Mouse (Mus musculus): ENCODE data around the gene Lactbl1.

Lactbl1 gene

DNA sequence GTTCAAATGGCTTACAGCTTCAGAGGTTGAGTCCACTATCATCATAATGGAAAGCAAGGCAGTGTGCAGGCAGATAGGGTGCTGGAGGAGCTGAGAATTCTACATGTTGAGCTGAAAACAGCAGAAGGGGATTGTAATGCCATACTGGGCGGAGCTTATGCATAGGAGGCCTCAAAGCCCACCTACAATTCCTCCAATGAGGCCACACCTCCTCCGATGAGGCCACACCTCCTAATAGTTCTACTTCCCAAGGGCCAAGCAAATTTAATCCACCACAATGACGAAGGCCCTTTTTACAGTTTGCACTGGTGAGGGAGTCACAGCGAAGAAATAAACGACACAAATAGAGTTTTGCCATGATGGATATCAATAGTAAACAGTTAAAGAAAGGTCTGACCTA, 14.1 kb downstream of the Lactbl1 start:
- DNase-seq (ENCODE audit: extremely low read depth, insufficient read length, low spot score), result no peak

DNA sequence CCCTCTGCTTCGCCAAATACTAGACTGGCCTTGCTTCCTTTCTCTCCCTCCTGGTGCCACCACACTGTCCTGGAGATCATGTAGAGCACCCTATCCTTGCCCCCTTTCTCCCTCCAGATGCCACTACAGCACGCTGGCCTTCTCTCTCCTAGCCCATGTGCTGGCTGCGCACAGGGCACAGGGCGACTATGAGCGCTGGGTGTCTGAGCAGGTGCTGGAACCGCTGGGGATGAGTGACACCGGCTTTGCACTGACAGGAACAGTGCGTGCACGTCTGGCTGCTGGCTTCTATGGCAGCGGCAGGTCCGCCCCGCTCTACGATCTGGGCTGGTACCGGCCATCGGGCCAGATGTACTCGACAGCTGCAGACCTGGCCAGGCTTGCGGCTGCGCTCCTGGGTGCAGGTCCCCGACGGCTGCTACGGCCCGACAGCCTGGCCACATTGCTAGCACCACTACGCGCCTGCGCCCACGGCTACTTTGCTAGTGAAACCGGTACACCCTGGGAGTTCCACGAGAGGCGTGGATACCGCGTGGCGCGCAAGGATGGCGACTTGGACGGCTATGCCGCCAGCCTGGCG, 14.7 kb downstream of the Lactbl1 start:
- DNase-seq (ENCODE audit: extremely low read depth, insufficient read length, low spot score), result no peak

DNA sequence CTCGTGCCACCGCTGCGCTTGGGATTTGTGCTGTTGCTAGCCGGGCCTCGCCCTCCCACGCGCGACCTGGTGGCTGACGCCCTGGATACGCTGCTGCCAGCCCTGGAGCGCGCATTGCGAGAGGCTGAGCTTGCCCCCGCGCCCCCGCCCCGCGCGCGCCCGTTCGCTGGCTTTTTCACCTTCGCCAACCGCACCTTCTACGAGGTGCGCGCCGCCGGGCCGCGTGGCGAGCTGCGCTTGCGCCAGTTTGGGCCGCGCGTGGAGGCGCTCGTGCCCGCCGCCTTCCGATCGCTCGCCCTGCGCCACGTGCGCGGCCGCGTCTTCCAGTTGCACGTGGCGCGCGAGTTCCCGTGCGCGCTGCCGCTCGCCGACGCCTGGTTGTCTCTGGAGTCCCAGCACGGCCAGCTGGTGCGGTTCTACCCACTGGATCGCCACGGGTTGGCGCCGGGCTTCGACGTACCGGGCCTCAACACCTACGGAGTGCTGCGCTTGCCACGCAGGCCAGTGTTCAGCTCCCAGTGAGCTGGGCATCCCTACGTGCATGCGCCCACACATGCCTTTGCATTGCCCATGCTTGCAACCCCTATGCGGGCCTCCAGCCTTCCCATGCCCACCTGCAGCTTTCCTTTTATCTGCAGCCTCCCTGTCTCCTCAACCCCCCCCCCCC, 15.3 kb downstream of the Lactbl1 start:
- no peak for DNase-seq (ENCODE audit: extremely low read depth, insufficient read length, low spot score)

DNA sequence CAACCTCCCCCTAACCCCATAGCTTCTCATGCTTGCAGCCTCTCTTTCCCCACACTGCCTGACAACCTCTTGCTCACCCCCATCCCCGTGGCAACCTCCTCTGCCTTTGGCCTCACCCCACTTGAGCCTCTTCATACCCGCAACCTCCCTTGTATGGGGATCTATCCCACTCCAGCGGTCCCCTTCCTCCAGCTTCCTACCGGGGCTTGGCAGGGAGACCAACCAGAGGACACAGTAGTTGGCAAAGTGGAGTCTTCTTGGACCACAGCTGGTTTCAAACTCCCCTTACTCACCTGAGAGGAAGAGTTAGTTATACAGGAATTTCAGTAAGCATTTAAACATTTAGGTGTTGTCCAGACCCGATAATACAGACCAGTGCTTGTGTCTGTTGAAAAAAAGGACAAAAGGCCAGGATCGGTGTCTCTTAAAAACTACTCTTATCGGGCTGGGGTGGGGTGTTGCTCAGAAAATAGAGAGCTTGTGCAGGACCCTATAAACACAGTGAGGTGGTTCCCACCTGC, 15.9 kb downstream of the Lactbl1 start:
- no peak for DNase-seq (ENCODE audit: extremely low read depth, insufficient read length, low spot score)

DNA sequence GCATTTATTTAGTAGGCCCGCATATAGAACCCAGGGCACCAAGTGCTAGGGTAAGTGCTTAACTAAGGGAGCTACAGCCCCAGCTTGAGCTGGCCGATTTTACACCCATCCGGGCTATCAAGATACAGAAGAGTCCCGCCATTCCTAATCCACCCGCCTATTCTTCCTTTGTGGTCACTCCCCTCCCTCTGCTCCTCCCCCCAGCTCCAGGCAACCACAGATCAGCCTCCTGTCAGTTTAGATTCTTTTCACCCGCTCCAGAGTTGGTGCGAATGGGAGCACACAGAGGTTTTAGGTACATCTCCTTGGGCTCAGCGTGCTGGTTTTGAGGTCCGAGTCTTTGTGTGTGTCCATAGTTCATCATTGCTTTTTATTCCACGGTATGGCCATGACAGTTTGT, 16.5 kb downstream of the Lactbl1 start:
- no peak for DNase-seq (ENCODE audit: extremely low read depth, insufficient read length, low spot score)

DNA sequence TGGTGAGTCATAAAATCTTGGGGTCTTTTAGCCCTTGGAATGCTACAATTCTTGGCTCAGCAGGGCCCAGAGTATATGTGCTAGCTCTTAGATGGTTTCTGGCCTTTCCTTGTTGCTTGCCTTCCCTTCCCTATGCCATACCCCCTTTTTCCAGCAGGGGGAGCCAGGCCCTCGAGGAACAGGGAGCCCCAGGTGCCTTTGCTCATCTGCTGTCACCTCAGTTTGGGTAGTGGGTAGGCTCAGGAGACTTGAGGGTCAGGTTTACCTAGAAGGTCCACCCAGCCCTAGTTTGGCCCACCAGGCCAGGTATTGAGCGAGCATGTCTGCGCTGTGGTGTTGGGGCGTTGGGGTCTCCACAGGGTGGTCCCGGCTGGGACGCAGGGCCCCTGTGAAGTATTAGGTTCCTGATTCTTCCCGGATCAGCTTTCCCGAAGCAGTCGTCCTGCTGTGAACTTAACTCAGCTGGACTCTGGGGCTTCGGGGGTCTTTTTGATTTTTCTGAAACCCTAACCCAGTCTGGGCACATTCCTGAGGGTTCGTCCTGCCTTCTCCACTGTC, 26.6 kb downstream of the Lactbl1 start:
- DNase-seq (ENCODE audit: extremely low read depth, insufficient read length, low spot score), result peak; percentile 40

DNA sequence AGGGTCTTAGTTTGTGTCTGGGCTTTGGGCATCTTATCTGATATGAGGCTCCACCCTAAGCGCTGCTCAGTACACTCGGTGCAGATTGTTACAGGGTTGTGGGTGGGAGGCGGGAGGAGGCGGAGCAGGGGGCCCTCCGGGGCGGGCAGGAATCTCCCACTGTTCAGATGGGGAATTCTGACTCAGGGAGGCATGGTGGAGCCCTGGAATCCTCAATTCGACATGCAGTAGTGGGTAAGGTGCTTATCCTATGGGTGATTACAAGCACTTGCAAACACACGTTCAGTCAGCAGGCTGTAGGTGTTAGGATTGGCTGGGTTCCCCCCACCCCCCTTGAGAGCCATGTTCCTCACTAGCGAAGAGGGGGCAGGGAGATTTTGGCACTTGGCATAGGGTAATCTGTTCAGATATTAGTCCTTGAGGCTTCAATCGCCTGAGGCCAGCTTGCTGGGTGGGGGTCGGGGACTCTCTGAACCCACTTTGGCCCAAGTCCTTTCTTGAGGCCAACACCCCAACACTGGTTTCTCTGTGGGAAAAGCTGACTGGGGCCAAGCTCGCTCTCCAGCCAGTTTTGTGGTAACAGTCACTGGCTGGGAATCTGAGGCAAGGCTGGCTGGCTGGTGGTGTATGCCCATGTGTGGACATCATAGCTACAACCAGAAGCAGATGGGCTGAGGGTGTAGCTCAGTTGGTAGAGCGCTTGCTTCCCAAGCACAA, 27.2 kb downstream of the Lactbl1 start:
- DNase-seq (ENCODE audit: extremely low read depth, insufficient read length, low spot score), result peak; percentile 75

DNA sequence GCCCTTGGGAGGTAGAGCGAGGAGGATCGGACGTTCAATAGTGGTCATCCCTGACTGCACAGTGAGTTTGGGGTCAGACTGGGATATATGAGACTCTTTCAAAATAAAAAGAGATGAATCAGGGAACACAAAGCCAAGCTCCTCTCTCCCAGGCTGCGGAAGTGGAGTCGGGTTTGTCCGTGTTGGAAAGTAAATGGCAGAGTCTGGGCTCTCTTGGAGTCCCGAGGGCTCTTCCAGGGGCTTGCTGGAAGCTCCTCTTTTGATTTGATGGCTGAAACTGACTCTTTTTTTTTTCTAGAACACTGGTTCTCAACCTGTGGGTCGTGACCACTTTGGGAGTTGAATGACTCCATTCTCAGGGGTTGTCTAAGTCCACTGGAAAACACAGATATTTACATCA, 27.8 kb downstream of the Lactbl1 start:
- no peak for DNase-seq (ENCODE audit: extremely low read depth, insufficient read length, low spot score)

DNA sequence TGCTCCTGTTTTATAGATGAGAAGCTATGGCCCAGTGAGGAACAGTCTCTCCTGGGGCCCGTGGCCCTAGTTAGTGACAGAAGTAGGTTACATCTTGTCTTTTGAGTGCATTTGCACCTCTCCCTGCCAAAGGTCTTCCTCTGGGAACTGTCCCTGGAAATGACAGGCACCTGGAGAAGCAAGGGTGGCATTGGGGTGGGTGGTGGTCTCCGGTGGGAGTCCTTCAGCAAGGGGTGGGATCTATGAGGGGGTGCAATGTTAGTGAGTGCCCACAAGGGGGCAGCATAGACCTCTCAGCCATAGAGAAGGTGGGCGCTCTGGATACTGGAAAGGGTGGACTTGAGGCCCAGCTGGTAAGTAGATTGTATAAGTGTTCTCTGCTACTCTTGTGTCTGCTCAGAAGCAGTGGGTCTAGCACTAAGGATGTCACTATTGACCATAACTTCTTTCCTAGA, 29.0 kb downstream of the Lactbl1 start:
- no peak for DNase-seq (ENCODE audit: extremely low read depth, insufficient read length, low spot score)

DNA sequence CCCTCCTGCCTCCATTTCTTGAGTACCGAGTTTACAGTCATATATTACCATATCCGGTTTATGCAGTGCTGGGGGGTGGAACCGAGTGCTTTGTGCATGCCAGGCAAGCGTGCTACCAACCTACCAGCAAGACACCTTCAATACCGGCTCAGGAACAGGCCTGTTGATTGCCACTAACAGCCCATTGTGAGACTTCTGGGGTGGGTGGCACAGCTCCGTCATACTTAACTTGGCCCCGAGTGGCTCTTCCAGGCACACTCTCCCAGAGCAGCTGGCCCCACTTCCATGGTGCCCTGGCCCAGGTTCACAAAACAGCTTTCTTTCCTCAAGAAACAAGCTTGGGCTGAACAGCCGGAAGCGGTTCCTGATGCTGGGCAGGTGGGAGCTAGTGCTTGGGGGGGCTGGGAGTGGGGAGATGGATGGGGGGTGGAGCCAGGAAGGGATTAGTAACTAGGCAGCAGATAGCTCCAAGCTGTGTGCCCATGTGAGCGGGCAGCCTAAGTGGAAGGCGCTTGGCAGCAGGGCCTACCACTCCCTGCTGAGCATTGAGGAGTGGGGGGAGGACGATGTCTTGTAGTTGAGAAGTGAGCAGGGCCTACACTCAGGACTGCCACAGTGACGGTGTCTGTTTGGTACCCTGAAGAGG, 29.6 kb downstream of the Lactbl1 start:
- DNase-seq (ENCODE audit: extremely low read depth, insufficient read length, low spot score), result no peak

DNA sequence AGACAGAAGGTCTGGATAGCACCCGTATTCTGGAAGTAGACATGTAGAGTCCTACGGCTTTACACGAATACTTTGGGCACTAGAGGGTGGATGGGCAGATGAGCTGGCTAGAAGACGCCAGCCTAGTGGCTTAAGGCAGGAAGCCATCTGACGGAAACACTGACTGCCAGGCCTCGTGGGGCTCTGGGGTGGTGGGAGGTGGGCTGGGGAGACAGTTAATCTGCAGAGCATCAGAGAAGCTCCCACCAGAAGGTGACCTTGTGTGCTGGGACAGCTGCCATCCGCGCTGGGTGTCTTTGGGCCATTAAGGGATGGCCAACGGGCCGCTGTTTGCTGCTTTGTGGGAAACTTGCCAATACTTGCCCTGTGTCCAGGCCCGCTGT, 30.1 kb downstream of the Lactbl1 start:
- no peak for DNase-seq (ENCODE audit: extremely low read depth, insufficient read length, low spot score)

DNA sequence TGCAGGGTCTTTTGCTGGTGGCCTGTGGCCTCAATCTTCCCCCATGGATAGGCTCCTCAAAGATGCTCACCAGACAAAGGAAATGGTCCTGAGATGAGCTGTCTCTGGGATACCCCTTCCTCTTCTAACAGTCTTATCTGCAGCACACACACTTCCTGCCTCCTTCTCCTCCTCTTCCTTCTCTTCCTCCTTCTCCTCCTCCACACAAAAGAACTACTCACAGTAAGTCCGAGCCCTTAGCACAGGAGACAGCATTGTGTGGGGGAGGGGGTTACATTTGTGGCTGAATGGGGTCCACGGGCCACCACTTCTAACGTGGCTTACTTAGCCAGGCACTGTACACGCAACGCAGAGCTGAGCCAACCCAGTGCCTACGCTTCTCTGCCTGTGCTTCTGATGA, 30.6 kb downstream of the Lactbl1 start:
- DNase-seq (ENCODE audit: extremely low read depth, insufficient read length, low spot score), result no peak

DNA sequence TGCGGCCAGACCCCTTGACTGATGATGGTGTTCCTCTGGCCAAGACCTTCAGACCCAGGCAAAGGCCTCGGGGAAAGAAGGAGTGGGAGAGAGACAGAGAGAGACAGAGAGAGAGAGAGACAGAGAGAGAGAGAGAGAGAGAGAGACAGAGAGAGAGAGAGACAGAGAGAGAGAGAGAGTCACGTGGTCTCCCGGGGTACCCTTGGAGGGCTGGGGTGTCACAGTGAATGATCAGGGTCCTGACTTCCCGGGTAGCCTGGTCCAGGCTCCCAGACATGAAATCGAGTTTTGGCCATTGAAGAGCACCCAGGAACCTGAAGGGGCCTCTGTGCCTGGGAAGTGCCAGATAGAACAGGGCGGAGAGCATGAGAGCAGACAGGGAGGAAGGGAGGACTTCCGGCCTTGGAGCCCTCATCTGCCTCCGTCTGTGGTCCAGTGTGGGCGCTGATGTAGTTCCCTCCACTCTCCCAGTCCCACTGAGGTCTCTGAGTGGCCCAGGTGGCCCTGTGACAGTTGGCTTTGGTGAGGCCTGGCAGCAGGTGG, 31.3 kb downstream of the Lactbl1 start:
- no peak for DNase-seq (ENCODE audit: extremely low read depth, insufficient read length, low spot score)

DNA sequence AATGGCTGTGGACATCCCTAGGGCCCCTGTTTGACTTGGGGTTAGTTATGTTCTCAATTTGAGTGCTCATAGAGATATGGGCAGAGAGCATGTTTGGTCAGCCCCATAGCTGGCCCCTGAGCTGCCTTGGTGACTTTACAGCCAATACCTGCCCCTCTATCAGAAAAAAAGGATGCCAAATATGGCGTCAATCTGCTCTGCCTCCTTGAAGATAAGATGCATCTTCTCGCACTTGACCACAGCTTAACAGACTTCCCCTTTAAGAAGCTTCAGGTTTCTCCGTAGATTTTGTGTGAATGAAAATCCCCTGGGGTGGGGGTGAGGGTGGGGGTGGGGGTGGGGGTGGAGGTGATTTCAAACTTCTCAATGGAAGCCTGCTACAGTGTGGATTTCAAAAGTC, 35.5 kb downstream of the Lactbl1 start:
- no peak for DNase-seq (ENCODE audit: extremely low read depth, insufficient read length, low spot score)

DNA sequence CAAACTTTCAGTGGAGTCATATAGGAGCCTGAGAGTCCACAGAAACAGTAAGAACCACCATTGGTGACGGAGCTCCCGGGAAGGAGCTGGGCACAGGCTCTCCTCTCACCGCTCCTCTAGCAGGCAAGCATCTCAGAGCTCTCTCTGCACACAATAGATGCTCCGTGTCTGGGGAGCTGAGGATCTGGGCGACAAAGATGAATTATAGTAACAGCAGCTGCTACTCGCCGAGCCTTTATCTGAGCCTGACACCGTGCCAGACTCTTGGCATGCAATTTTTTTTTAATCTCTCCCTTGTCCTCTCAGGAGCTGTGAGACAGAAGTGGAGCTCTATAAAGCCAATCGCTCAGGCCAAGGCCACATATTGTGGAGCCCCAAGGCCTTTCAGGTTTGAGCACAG, 42.6 kb downstream of the Lactbl1 start:
- no peak for DNase-seq (ENCODE audit: extremely low read depth, insufficient read length, low spot score)

DNA sequence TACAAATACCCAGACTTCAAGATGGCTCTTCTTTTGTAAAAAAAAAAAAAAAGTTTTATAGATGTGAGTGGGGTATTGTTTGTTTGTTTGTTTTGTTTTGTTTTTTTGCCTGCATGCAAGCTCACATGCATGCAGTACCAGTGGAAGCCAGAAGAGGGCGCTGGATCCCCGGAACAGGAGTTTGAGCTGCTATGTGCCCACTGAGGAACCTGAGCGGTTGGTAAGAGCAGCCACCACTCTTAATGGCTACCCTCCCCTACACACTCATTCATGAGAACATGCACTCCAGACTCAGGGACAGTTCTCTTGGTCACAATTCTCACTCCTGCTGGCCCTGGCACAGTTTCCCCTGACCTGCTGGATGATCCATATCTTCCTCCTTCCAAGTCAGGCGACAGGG, 43.6 kb downstream of the Lactbl1 start:
- no peak for DNase-seq (ENCODE audit: extremely low read depth, insufficient read length, low spot score)

DNA sequence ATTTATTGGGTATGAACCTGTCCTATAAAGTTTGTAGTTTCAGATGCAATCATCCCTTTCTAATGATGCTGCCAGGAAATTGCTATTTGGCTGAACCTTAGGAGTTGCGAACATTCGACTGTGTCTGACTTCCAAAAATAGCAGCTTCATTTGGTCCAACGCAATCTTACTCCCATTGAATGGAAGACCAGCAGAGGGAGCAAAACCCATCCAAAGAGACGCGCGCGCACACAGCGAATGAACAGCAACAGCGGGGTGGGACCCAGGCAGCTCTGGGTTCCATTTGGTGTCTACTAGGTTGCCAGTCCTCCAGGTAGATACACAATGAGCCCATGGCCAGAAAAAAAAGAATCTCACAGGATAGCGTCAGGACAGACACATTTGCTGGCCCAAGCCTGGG, 45.3 kb downstream of the Lactbl1 start:
- DNase-seq (ENCODE audit: extremely low read depth, insufficient read length, low spot score), result no peak

DNA sequence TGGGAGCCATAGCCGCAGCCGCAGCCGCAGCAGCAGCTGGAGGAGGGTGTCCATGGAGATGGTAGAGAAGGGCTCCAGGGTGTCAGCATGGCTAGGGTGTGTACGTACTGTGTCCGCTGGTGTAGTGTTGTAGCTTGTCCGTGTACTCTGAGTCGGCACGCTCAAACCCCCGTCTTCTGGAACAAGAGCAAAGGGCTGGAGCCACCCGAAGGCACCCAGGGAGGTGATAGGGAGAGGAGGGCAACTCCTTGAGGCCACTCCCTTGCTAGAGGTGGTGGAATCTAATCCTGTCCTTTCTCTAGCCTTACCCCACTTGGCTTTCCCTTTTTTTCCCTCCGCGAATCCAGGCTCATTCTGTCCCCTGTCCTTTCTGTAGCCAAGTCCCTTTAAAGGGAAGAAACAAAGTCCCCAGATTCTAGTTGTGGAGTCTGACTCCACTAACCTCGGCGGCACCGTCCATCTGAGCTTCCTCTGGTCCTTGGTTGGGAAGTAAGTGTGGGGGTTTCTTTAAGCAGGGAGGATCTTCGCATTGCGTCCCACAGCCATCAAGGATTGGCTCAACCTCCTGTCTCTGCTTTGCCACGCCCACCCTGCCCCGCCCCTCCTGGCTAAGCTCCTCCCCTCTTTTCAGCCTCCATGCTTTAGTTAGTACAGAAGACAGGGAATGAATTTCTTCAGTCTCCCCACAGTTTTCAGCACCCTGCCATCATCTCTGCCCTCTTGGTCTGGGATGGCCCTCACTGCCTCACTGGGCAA, 50.1 kb downstream of the Lactbl1 start:
- DNase-seq (ENCODE audit: extremely low read depth, insufficient read length, low spot score), result no peak

DNA sequence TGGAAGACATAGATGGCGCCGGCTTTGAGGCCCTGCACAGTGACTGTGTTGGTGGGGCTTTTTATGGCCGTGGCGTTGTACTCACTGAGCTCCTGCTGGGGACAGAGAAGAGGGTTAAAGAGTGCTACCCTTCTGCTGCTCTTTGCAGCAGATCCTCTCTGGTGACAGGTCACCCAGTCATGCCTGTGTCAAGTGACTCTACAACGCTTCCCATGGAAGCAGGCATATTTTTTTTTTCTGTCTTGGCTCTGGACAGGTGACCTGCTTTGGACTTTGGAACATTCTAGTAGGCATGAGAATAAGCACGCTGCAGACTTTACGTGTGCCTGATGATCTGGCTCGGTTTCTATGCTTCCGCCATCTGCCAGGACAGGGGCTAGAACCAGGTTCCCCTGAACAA, 53.0 kb downstream of the Lactbl1 start:
- DNase-seq (ENCODE audit: extremely low read depth, insufficient read length, low spot score), result no peak

DNA sequence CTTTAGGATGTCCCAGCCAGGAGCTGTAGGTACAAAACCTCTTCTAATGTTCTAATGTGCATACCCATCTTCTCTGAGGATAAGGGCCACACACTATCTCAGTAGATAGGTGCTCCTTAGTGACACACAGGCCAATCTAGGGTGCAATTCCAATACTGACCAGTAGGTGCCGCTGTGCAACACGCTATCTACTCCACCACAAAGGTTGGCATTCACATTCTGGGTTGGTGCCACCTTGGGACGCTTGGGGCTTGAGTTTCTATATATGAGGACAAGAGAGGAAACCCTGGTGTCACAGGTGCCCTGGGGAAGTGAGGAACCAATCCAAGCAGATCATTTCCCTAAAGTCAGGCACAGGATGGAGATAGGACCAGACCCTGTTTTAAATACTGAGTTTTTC, 56.1 kb downstream of the Lactbl1 start:
- DNase-seq (ENCODE audit: extremely low read depth, insufficient read length, low spot score), result no peak
